Mouse (Mus musculus) ES-Bruce4 (cell line): ENCODE results near the gene Numbl.

ENCODE experiments used
- CTCF ChIP-seq: IDR thresholded peaks from one replicate; pipeline ENCODE4 v1.8.1; 2011; ENCODE audit warnings: low read depth, low read length
- EP300 ChIP-seq: IDR thresholded peaks from 2 replicates; pipeline ENCODE4 v1.6.1; 2011; ENCODE audit warnings: low read depth, low read length; ENCODE audit not compliant: insufficient read depth
- POLR2A ChIP-seq: IDR thresholded peaks from one replicate; pipeline ENCODE4 v1.8.1; 2011; ENCODE audit warnings: low read length; ENCODE audit not compliant: insufficient read depth

DNA sequence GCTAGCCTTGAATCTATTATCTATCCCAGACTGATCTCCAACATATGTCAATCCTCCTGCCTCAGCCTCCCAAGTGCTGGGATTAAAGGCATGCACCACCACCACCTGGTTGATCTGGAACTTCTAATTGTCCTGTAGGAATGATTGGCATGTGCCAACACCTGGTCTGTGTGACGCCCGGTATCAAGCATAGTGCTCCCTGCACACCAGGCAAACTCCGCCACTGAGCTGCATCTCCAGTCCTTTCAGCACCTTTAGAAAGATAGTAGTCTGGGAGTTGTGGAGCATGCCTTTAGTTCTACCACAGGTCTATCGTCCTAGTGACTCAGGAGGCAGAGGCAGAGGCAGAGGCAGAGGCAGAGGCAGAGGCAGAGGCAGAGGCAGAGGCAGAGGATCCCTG lies 42.1 kb downstream of the Numbl start:
- TF ChIP-seq POLR2A = no peak
- no peak for TF ChIP-seq CTCF
- TF ChIP-seq EP300 = no peak
